ENCODE assay signal across 8 mouse cellular contexts in the genomic region with DNA sequence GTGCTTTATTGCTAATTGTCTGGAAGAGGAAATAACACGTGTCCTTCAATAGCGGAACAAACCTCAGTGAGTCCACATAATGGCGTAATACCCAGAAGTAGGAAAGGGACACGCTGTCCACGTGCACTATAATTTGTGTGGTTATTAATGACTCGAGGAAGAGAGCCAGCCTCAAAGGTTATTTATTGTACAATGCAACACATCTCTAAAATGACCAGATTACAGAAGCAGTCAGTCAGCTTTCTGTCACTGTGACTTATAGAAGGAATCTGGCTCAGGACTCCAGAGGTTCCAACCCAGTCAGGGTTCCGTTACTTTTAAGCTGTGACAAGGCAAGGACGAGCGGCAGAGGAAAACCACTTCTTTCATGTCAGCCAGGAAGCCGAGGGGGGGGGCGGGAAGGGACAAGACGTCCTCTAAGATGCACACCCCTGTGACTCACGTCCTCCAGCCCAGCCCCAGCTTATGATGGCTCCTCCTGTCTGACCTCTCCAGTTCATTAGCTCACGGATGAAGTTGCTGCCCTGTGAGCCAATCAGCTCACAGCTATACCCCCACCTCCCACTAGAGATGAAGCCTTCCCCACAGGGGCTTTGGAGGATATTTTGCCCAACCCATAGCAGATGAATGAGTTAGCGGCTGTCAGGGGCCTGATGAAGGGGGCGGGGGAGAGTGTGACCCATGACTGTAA. TPM values are rescaled to one million over a fixed set of nuclear protein-coding genes. Genes with fewer than 3 reads are reported as not detected.
DNase-seq lines count a peak whose midpoint lies in the region; ATAC-seq and TF ChIP-seq lines count a peak whose summit lies in the region.

No protein-coding gene starts in this region.

- H3K36me3 ChIP-seq in heart, embryonic 15.5 days = no peaks in the 10 kb centered on the region
- H3K36me3 ChIP-seq in kidney, postnatal 0 days (ENCODE audit: insufficient read depth, low read length) = no peaks in the 10 kb centered on the region

- H3K9ac ChIP-seq in heart, embryonic 15.5 days = no peak overlapping the region
- no peak overlapping the region for H3K9ac ChIP-seq in kidney, postnatal 0 days (ENCODE audit: low read depth, low read length)

- DNase-seq in 416B (ENCODE audit: low read depth) = peak; percentile 97
- peak; percentile 71 for DNase-seq in kidney, postnatal 0 days (ENCODE audit: low spot score)
- DNase-seq in mesoderm, embryonic 11.5 days (ENCODE audit: low read depth, low spot score) = peak; percentile 71
- DNase-seq in ovary, postnatal 10 days (ENCODE audit: low spot score) = no peak
- DNase-seq in cerebellum, adult 9-11 months = no peak
- DNase-seq in frontal cortex, postnatal 10 days (ENCODE audit: low spot score in 2 of 2) = no peak

- H3K4me3 ChIP-seq in brown adipose tissue, adult 24 weeks (ENCODE audit: insufficient read depth, low read depth, low read length) = peak overlapping the region; percentile 24; the same call in 1 of the 2 replicates
- no peak overlapping the region for H3K4me3 ChIP-seq in heart, embryonic 15.5 days
- no peak overlapping the region for H3K4me3 ChIP-seq in kidney, postnatal 0 days (replicated peaks; ENCODE audit: low read depth, low read length)

- H3K27ac ChIP-seq in brown adipose tissue, adult 24 weeks (replicated peaks; ENCODE audit: low read depth, low read length) = peak overlapping the region; percentile 98
- peak overlapping the region; percentile 10; the same call in 1 of the 2 replicates for H3K27ac ChIP-seq in heart, embryonic 15.5 days
- no peak overlapping the region for H3K27ac ChIP-seq in kidney, postnatal 0 days

- peaks cover 14% of the 10 kb centered on the region; the same call in 1 of the 2 replicates for H3K27me3 ChIP-seq in heart, embryonic 15.5 days
- H3K27me3 ChIP-seq in kidney, postnatal 0 days (ENCODE audit: insufficient read depth, low read length) = no peaks in the 10 kb centered on the region

- no peaks in the 10 kb centered on the region for H3K9me3 ChIP-seq in heart, embryonic 15.5 days (replicated peaks)
- H3K9me3 ChIP-seq in kidney, postnatal 0 days (replicated peaks; ENCODE audit: low read length) = no peaks in the 10 kb centered on the region

- peaks cover 15% of the 10 kb centered on the region for H3K4me1 ChIP-seq in brown adipose tissue, adult 24 weeks (ENCODE audit: control insufficient read depth, insufficient read depth, insufficient read length, low read length)
- 0 out of 2 replicates have a peak, but pooled peaks cover 8% of the 10 kb centered on the region for H3K4me1 ChIP-seq in heart, embryonic 15.5 days (replicated peaks)
- no peaks in the 10 kb centered on the region for H3K4me1 ChIP-seq in kidney, postnatal 0 days (replicated peaks; ENCODE audit: insufficient read depth, low read length)

- peak; percentile 66; the same call in 1 of the 2 replicates for ATAC-seq in heart, embryonic 15.5 days (replicated peaks; ENCODE audit: insufficient number of reproducible peaks, insufficient read depth, low FRiP score, low read depth)
- peak; percentile 78 for ATAC-seq in kidney, postnatal 0 days (replicated peaks; ENCODE audit: low FRiP score, low read depth)

- peak overlapping the region; percentile 29; the same call in 1 of the 2 replicates for H3K4me2 ChIP-seq in heart, embryonic 15.5 days
- H3K4me2 ChIP-seq in kidney, postnatal 0 days (ENCODE audit: low read length) = peak overlapping the region; percentile 27; the same call in 1 of the 2 replicates

- TF ChIP-seq CTCF in kidney, postnatal 0 days (IDR thresholded peaks at IDR 0.05; ENCODE audit: low read depth) = no peak

- 27% methylated on average over 16 of the region's 16 CpGs for WGBS in heart, embryonic 15.5 days
- WGBS in kidney, postnatal 0 days = 11% methylated on average over 16 of the region's 16 CpGs

RNA-seq across cellular contexts. Expression of a gene that starts 29.6 kb away (rescaled TPM):
- polyA plus RNA-seq in brown adipose tissue, adult 24 weeks (2012; ENCODE audit: insufficient read depth, insufficient read length, missing spikeins) = not detected in 2 replicates
- 0.19 and 2.2 TPM in 2 replicates for polyA plus RNA-seq in heart, embryonic 15.5 days (2015; fragmentation: Nextera tagmentation; extraction: Ambion mirVana)
- 0.10 and 0.11 TPM in 2 replicates for polyA plus RNA-seq in kidney, postnatal 0 days (2015; fragmentation: Nextera tagmentation; extraction: Ambion mirVana)

RNA-seq across cellular contexts. Expression of a gene that starts 31.9 kb away (rescaled TPM):
- 2.2 and 3.2 TPM in 2 replicates for polyA plus RNA-seq in brown adipose tissue, adult 24 weeks (2012; ENCODE audit: insufficient read depth, insufficient read length, missing spikeins)
- 3.7 and 6.6 TPM in 2 replicates for polyA plus RNA-seq in heart, embryonic 15.5 days (2015; fragmentation: Nextera tagmentation; extraction: Ambion mirVana)
- polyA plus RNA-seq in kidney, postnatal 0 days (2015; fragmentation: Nextera tagmentation; extraction: Ambion mirVana) = 2.4 and 2.9 TPM in 2 replicates

RNA-seq across cellular contexts. Expression of a gene that starts 44.3 kb away (rescaled TPM):
- polyA plus RNA-seq in brown adipose tissue, adult 24 weeks (2012; ENCODE audit: insufficient read depth, insufficient read length, missing spikeins) = 19.4 and 23.6 TPM in 2 replicates
- 32.1 and 48.3 TPM in 2 replicates for polyA plus RNA-seq in heart, embryonic 15.5 days (2015; fragmentation: Nextera tagmentation; extraction: Ambion mirVana)
- 99.2 and 102 TPM in 2 replicates for polyA plus RNA-seq in kidney, postnatal 0 days (2015; fragmentation: Nextera tagmentation; extraction: Ambion mirVana)

Comparison
In these comparisons a context has a peak if more than half of its experiments do, and no peak if none do; other contexts are left out.
1. DNase-seq: peak in 416B (single experiment), kidney, postnatal 0 days (single experiment) and mesoderm, embryonic 11.5 days (single experiment); none in ovary, postnatal 10 days (single experiment), cerebellum, adult 9-11 months (single experiment) and frontal cortex, postnatal 10 days (0 of 2).